Mouse (Mus musculus): ENCODE data around the gene Ppara. TPM values are rescaled to one million over a fixed set of nuclear protein-coding genes. Genes with fewer than 3 reads are reported as not detected.

Gene Ppara
- total RNA-seq, 2 experiments from 2014 or later = 6.9 to 9.3 TPM

DNA sequence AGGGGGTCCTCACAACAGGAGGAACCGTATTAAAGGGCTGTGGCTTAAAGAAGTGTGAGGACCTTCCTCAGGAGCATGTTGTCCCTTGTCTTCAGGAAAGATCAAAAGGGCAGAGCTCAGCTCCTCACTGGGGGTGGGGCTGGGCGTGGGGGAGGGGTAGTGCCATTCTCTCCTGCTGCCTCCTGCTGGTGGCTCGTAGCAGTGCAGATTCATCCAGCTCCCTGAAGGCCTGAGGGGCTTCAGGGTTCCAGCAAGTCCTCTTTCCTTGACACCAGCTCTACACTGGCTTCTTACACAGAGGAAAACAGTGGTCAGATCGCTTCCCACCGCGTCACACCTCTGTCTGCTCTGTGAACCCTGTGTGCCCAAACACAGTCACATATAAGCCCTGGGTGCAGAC, 106.2 kb downstream of the Ppara start:
- no peak for DNase-seq (ENCODE audit: low spot score in 2 of 2)

DNA sequence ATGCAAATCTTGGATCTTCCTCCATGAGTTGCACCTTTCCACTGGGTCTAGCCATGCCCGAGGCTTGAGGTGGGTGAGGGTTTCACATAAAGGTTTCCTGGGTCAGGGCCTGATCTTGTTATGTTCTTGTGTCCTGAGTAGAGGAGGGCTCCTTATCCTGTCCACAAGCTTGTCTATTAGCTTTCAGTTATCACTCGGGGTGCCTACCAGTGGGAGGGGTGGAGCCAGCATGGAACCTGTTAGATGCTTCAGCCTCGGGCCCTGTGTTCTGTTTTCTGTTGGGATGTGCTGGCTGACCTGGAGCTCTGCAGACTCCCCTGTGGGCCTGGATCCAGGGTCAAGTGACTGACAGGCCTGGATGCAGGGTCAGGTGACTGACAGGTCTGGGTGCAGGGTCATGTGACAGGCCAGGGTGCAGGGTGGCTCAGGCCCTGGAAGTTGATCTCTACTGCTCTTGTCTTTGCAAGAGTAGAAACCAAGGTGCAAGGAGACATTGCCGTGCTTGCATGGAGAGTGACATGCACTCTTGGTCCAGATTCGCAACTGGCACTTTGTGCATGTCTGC, 107.1 kb downstream of the Ppara start:
- no peak for DNase-seq (ENCODE audit: low spot score in 2 of 2)

DNA sequence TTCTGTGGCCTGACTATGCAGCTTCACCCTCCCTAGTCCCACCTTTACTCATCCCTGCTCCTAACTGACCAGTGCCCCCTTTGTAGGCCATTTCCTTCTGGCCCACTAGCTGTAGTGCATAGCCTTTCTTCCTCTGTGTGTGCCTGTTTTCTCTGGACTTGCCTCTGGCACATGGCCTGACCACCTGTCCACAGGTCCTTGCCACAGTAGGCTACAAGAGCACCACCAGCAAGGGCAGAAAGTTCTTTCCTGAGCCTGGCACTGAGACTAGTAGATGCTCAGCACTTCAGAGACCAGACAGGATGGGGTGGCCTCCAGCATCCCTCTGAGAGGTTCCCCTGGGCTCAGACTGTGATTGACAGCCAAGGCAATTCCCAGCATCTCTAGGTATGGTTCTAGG, 110.3 kb downstream of the Ppara start:
- no peak for DNase-seq (ENCODE audit: low spot score in 2 of 2)

DNA sequence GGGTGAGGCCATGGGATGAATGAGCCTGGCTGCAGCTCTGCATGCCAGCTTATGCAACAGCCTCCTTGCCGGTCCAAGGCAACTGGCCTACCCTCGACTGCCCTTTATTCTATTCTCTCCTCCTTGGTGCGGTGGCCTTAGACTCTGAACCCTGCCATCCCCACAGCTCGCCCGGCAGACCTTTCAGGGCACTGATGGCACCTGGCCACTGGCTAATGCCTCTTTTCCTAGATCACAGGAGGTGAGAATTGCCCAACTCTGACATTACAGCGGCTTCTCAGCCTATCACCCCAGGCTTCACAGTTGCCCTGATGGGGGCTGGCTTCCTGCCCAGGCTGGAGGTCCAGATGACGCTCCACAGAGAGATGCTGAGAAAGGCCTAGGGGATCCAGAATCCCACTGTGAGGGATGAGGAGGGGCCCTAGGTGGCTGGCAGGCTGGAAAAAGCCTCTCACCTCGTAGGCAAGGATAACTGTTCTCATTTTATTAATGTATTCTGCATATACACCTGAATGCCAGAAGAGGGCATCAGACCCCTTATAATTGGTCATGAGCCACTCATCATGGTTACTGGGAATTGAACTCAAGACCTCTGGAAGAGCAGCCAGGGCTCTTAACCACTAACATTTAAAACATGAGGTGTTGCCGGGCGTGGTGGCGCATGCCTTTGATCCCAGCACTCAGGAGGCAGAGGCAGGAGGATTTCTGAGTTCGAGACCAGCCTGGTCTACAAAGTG, 117.0 kb downstream of the Ppara start:
- DNase-seq (ENCODE audit: low spot score in 2 of 2) = no peak

Small RNA genes within 50 kb of the gene (microRNA-seq; reads per million reads assigned to microRNA genes)
- gene Mirlet7b (8,666 reads per million, percentile 94 among the genes with 10 or more reads in this experiment), gene Mirlet7c-2 (292 reads per million, percentile 60 among the genes with 10 or more reads in this experiment)

Other genes with a start within 250 kb of the Ppara start
- gene 7530416G11Rik, start 231.8 kb upstream of the Ppara start, total RNA-seq (2021) = not detected
- gene Wnt7b, start 152.5 kb upstream of the Ppara start, total RNA-seq (2021) = under 1 TPM in 1 of 2 experiments, not detected in 1; 0.10 TPM
- 10 to 100 TPM; 27.1 to 31.0 TPM for gene Cdpf1, start 76.7 kb downstream of the Ppara start, total RNA-seq (2021)
- gene Pkdrej, start 86.8 kb downstream of the Ppara start, total RNA-seq (2021) = under 1 TPM; 0.34 to 0.39 TPM
- gene Ttc38, start 97.3 kb downstream of the Ppara start, total RNA-seq (2021) = 1 to 10 TPM; 4.2 to 6.2 TPM
- 1 to 10 TPM; 4.8 to 5.6 TPM for gene Gtse1, start 124.8 kb downstream of the Ppara start, total RNA-seq (2021)
- 10 to 100 TPM; 27.7 to 34.3 TPM for gene Trmu, start 144.3 kb downstream of the Ppara start, total RNA-seq (2021)

All from gastrocnemius, postnatal 4 days (tissue).